Mouse (Mus musculus) hindbrain, postnatal 0 days (tissue): ENCODE measurements around the gene E130114P18Rik. TPM values are rescaled to one million over a fixed set of nuclear protein-coding genes. Genes with fewer than 3 reads are reported as not detected.
A peak's percentile ranks its signal among the peaks of the same experiment; 100 is the strongest.

Experiments used
- ATAC-seq: fragments of 200-750 bp; cut with Nextera tagmentation; 2 replicates; pipeline ENCODE4 v1.8.0; 2017; ENCODE audit warnings: mild to moderate bottlenecking, moderate TSS enrichment, moderate library complexity
- DNase-seq: peaks from one replicate; pipeline ENCODE4 v3.0.0-alpha.2; 2015; ENCODE audit warnings: low spot score
- H3K27ac ChIP-seq: fragments of 300-500 bp; sonication (generic); 2 replicates; pipeline ENCODE4 v1.5.1; 2014; ENCODE audit warnings: mild to moderate bottlenecking
- H3K27me3 ChIP-seq: fragments of 300-500 bp; sonication (generic); 2 replicates; pipeline ENCODE4 v1.6.1; 2014; ENCODE audit warnings: low read length, mixed read lengths; ENCODE audit not compliant: insufficient read depth
- H3K36me3 ChIP-seq: fragments of 300-500 bp; sonication (generic); 2 replicates; pipeline ENCODE4 v1.6.1; 2014; ENCODE audit warnings: low read length, mixed read lengths; ENCODE audit not compliant: insufficient read depth
- H3K4me1 ChIP-seq: fragments of 300-500 bp; sonication (generic); 2 replicates; pipeline ENCODE4 v1.6.1; 2014; ENCODE audit warnings: antibody characterized with exemption, low read length, mixed read lengths; ENCODE audit not compliant: insufficient read depth
- H3K4me2 ChIP-seq: fragments of 300-500 bp; sonication (generic); 2 replicates; pipeline ENCODE4 v1.6.1; 2014; ENCODE audit warnings: low read depth, mild to moderate bottlenecking, low read length, moderate library complexity, mixed read lengths
- H3K4me3 ChIP-seq: fragments of 300-500 bp; sonication (generic); 2 replicates; pipeline ENCODE4 v1.5.1; 2014; ENCODE audit warnings: low read length
- H3K9ac ChIP-seq: fragments of 300-500 bp; sonication (generic); replicated peaks from 2 replicates; pipeline ENCODE4 v1.6.1; 2014; ENCODE audit warnings: mild to moderate bottlenecking, low read length, moderate library complexity, mixed read lengths
- H3K9me3 ChIP-seq: fragments of 300-500 bp; sonication (generic); 2 replicates; pipeline ENCODE4 v1.6.1; 2016; ENCODE audit warnings: low read length, mixed read lengths
- CTCF ChIP-seq: IDR thresholded peaks from 2 replicates; pipeline ENCODE4 v1.5.1; 2016; ENCODE audit warnings: antibody characterized with exemption, control low read depth, low read depth
- WGBS: fragments of 180-500 bp; shearing (Covaris S2); extraction: QIAGEN DNeasy Blood & Tissue Kit; methylation state at CpG from one replicate; pipeline ENCODE4 v1.1.7; 2014; 5-methylcytosine and 5-hydroxymethylcytosine counted together
- polyA plus RNA-seq: library from polyadenylated mRNA; unstranded; fragments of >200 nt; fragmentation: Nextera tagmentation; extraction: Ambion mirVana; gene quantifications from 2 replicates; pipeline ENCODE4 v1.2.1, GENCODE M21; 2015
- total RNA-seq: library from RNA; depleted of rRNA; stranded (reverse); fragments of >200 nt; gene quantifications from 2 replicates; pipeline ENCODE4 v1.2.3, GENCODE M21; 2014

The E130114P18Rik gene
- total and polyA plus RNA-seq, 2 experiments from 2014 or later, result 22.3 to 31.6 TPM

- TF ChIP-seq CTCF, result 0 out of 2 replicates have a peak, but pooled peaks have one; percentile 8
- H3K36me3 ChIP-seq, result no peaks in the 10 kb centered on the region
- H3K9ac ChIP-seq, result no peak overlapping the region
- H3K4me2 ChIP-seq, result no peak overlapping the region
- peaks cover 11% of the 10 kb centered on the region; the same call in 1 of the 2 replicates for H3K4me1 ChIP-seq
- ATAC-seq (peak; percentile 79), DNase-seq (peak; percentile 75)
- H3K4me3 ChIP-seq, result no peak overlapping the region
- 30% methylated on average over 14 of the region's 14 CpGs for WGBS
- H3K27ac ChIP-seq, result 0 out of 2 replicates have a peak overlapping the region, but pooled peaks have one; percentile 27
- no peaks in the 10 kb centered on the region for H3K27me3 ChIP-seq
- no peaks in the 10 kb centered on the region for H3K9me3 ChIP-seq
These were observed 148.8 kb downstream of the E130114P18Rik start for GRCm38 (mm10) chr4:97628881-97629605.

DNA sequence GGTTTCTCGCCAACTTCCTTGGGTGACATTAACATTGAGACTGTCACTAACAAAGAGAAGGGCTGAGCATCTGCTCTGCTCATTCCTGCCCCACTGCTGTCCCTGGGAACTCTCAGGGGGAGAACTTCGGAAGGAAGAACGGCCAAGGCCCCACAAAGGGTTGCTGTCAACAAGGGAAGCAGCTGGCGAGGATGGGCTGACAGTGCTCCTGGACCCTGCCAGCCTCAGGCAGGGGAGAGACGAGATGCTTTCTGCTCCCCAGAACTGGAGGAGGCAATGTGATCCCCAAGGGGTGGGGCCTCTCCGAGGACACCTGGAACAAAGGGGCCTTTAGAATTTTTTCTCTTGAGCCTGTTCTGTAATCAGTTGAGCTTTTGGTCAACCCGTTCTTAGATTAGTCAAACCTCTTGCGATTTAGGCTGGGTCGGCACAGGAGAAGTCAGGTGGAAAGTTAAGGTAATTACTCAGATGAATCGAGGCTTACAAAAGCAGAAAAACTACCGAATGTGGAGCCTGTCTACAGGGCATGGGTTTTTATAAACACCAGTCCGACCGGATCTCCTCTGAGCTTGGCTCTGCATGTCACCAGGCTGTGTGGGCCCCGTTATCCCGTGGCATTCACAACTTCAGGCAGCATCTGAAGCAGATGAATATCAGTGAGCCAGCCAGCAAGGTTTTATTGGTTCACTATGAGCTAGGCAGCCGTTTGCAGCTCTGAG lies 151.7 kb downstream of the E130114P18Rik start:
- no peaks in the 10 kb centered on the region for H3K36me3 ChIP-seq
- no peak overlapping the region for H3K4me2 ChIP-seq
- DNase-seq, result peak; percentile 68
- H3K9ac ChIP-seq, result no peak overlapping the region
- peak overlapping the region; percentile 64 for H3K27ac ChIP-seq
- H3K4me1 ChIP-seq, result peaks cover 11% of the 10 kb centered on the region; the same call in 1 of the 2 replicates
- ATAC-seq, result peak; percentile 73
- H3K4me3 ChIP-seq, result no peak overlapping the region
- H3K9me3 ChIP-seq, result no peaks in the 10 kb centered on the region
- no peak for TF ChIP-seq CTCF
- no peaks in the 10 kb centered on the region for H3K27me3 ChIP-seq
- WGBS, result 24% methylated on average over 16 of the region's 16 CpGs

DNA sequence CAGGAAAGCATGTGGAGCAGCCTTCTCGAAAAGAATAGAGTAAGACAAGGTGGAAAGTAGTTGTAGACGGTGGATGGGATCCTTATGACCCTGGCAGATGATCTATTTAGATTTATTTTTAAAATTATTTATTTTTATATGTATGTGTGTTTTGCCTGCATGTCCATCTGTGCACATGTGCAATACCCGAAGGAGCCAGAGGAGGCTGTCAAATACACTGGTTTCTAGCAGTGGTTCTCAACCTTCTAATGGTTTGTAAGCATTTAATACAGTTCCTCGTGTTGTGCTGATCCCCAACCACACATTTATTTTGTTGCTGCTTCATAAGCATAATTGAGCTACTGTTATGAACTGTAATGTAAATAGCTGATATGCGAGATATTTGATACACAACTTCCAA lies 154.7 kb downstream of the E130114P18Rik start:
- no peak overlapping the region for H3K9ac ChIP-seq
- DNase-seq, result peak; percentile 61
- no peak for ATAC-seq
- no peak overlapping the region for H3K4me2 ChIP-seq
- H3K9me3 ChIP-seq, result no peaks in the 10 kb centered on the region
- 82% methylated on average over 5 of the region's 5 CpGs for WGBS
- no peak overlapping the region for H3K4me3 ChIP-seq
- peak; percentile 61 for TF ChIP-seq CTCF
- no peaks in the 10 kb centered on the region for H3K36me3 ChIP-seq
- H3K27me3 ChIP-seq, result no peaks in the 10 kb centered on the region
- peaks cover 13% of the 10 kb centered on the region for H3K4me1 ChIP-seq
- H3K27ac ChIP-seq, result no peak overlapping the region

DNA sequence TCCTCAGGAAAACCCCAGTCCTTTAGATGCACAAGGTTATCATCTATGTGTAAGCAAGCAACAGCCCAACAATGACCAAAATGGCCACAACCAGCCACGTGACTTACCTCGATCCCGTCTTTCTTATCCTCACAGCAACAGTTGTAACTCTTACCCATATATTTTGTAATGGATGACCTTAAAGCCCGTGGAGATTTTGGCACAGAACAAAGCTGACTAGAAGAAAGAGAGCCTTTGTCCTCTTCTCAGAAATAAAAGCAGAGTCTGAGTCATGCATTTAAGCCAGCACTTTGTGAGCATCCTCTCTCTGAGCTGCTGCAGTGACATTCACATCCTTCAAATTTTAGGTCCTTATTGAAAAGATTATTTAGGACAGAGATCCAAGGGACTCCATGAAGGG lies 156.1 kb downstream of the E130114P18Rik start:
- WGBS, result 51% methylated on average over 4 of the region's 4 CpGs
- no peak for ATAC-seq
- no peak for DNase-seq
- Histone ChIP-seq H3K9me3 (no peaks in the 10 kb centered on the region), H3K4me1 (peaks cover 15% of the 10 kb centered on the region), H3K36me3 (no peaks in the 10 kb centered on the region), H3K9ac (no peak overlapping the region), H3K4me3 (no peak overlapping the region), H3K27me3 (no peaks in the 10 kb centered on the region), H3K4me2 (no peak overlapping the region), H3K27ac (no peak overlapping the region)
- no peak for TF ChIP-seq CTCF

DNA sequence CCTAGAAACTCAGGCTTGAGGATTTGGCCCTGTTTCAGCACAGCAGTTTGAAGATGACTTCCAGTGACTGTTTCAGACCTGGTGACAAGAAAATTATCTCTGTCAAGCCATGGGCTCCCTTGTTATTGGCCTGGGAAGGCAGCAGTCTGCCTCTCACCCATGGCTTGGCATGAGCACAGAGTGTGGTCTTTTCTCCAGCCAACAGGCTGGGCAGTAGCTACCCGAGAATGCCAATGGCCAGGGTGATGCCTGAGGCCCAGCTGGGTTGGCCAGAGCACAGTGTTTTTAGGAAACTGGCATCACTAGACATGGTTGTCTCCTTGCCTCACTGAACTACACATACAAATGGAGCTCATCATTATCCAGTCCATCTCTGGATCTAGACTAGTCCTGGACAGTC lies 157.5 kb downstream of the E130114P18Rik start:
- peaks cover 9% of the 10 kb centered on the region for H3K4me1 ChIP-seq

DNA sequence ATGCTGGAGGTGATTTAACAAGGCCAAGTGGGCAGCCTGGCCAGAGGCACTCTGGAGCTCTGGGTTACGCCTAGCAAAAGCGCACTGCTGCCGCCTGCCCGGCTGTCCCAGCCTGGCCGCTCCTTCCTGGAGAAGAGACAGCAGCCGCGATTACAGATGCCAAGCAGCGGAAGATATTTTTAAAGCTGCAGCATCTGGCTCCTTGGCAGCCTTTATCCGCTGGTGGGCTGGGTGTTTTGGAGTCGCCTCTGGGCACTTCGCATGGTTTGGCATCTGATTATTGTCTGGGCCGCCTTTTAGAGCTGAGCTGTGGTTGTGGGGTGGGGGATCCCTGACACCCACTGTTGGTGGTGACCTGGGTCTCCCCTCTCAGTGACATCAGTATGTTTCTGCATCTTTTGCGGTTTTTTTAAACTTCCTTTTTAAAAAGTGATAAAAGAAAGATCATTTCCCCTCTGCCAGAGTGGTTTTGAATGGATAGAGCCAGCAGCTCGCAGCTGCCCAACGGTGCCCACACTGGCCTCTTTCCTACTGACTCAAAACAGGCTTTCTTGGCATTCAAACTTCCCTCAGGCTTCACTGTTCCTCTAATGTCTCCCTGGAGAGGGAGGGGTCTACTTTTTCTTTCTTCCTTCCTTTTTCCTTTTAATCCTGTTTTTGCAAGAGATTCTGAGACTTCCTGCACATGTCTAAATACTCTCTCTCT lies 159.1 kb downstream of the E130114P18Rik start:
- Histone ChIP-seq H3K27ac (peak overlapping the region; percentile 79), H3K4me3 (0 out of 2 replicates have a peak overlapping the region, but pooled peaks have one; percentile 4)
- no peak; the same call in 1 of the 2 replicates for TF ChIP-seq CTCF

More for the DNA sequence above, 157.5 kb downstream of the E130114P18Rik start:
- no peaks in the 10 kb centered on the region for H3K9me3 ChIP-seq
- H3K36me3 ChIP-seq, result no peaks in the 10 kb centered on the region
- 0 out of 2 replicates have a peak overlapping the region, but pooled peaks have one; percentile 27 for H3K27ac ChIP-seq
- H3K4me3 ChIP-seq, result no peak overlapping the region
- TF ChIP-seq CTCF, result no peak
- 56% methylated on average over 1 of the region's 1 CpGs for WGBS
- H3K27me3 ChIP-seq, result no peaks in the 10 kb centered on the region
- no peak overlapping the region for H3K9ac ChIP-seq
- DNase-seq (peak; percentile 41), ATAC-seq (0 out of 2 replicates have a peak, but pooled peaks have one; percentile 40)
- no peak overlapping the region for H3K4me2 ChIP-seq

More for the DNA sequence above, 159.1 kb downstream of the E130114P18Rik start:
- ATAC-seq (peak; percentile 92), DNase-seq (peak; percentile 84)
- Histone ChIP-seq H3K36me3 (no peaks in the 10 kb centered on the region), H3K9me3 (no peaks in the 10 kb centered on the region), H3K4me1 (peaks cover 9% of the 10 kb centered on the region), H3K4me2 (peak overlapping the region; percentile 46), H3K27me3 (no peaks in the 10 kb centered on the region), H3K9ac (peak overlapping the region; percentile 22; the same call in 1 of the 2 replicates)
- 23% methylated on average over 15 of the region's 15 CpGs for WGBS
